Mouse (Mus musculus): Measurements from ENCODE around the gene Trp73. TPM values are rescaled to one million over a fixed set of nuclear protein-coding genes. Genes with fewer than 3 reads are reported as not detected.

Trp73 gene
- total RNA-seq, 2 experiments from 2014 or later, result not detected

DNA sequence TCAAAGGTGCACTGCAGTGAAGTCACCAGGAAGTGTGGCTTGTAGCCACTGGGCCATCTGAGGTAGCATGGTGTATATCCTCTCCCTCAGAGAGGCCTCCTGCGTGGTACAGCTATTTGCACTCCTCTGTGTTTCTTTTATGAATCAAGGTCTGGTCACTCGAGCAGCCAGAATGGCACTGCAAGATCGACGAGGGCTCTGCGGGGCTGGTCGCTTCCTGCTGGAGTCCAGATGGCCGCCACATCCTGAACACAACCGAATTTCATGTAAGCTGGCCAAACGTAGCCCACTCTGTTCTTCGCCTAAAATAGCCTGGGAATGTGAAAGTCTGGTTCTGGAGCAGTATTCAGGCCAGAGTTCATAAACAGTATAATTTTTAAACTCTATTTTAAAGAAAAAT, 6.3 kb upstream of the Trp73 start:
- ATAC-seq (replicated peaks; ENCODE audit: low FRiP score, poor library complexity, severe bottlenecking), result no peak

DNA sequence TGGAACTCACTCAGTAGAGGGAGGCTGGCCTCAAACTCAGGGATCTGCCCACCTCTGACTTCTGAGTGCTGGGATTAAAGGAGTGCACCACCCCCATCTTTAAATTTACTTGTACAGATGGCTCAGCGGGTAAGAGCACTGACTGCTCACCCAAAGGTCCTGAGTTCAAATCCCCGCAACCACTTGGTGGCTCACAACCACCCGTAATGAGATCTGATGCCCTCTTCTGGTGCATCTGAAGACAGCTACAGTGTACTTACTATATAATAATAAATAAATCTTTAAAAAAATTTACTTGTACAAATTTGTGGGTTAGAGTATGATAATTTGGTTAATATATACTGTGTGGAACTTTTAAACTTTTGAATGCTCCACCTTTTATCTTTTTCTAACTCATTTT, 4.7 kb upstream of the Trp73 start:
- ATAC-seq (replicated peaks; ENCODE audit: low FRiP score, poor library complexity, severe bottlenecking), result no peak

DNA sequence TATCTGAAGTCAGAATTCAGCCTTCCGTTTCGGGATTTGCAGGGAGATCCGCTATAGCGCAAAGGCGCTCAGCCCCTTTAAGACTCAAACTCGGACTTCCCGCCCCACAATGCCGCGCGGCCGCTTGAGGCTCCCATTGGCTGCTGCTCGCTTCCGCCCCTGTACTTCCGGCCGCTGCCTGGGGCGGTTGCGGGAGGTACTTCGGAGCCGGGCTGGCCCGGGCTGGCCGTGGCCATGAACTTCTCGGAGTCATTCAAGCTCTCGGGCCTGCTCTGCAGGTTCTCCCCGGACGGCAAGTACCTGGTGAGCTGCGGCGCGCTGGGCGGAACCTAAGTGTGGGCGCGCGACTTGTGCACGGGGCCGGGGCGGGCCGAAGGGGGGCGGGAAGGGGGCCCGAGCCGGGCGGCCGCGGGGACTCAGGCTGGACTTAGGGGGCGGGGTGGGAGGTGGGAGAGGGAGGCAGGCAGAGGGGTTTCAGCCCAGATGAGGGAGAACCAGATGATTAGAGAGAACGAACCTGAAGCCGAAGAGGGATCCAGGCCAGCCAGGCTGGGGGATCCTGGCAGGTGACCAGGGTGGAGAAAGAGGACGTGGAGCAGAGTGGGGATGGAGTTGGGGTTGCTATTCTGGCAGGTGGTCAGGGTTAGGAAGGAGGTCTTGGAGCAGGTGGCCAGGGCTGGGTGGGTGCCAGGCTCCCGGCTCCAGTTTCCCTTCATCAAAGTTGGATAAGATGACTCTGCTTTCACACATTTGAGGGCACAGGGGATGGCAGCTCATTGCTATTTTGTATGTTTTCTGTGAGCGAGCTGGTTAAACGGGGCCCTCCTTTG, 2.4 kb upstream of the Trp73 start, which contains the start of gene Wrap73:
Wrap73 (plus strand) TSS at position 162 of the 830 bp plus-strand sequence.
- peak; percentile 100 for ATAC-seq (replicated peaks; ENCODE audit: low FRiP score, poor library complexity, severe bottlenecking)

DNA sequence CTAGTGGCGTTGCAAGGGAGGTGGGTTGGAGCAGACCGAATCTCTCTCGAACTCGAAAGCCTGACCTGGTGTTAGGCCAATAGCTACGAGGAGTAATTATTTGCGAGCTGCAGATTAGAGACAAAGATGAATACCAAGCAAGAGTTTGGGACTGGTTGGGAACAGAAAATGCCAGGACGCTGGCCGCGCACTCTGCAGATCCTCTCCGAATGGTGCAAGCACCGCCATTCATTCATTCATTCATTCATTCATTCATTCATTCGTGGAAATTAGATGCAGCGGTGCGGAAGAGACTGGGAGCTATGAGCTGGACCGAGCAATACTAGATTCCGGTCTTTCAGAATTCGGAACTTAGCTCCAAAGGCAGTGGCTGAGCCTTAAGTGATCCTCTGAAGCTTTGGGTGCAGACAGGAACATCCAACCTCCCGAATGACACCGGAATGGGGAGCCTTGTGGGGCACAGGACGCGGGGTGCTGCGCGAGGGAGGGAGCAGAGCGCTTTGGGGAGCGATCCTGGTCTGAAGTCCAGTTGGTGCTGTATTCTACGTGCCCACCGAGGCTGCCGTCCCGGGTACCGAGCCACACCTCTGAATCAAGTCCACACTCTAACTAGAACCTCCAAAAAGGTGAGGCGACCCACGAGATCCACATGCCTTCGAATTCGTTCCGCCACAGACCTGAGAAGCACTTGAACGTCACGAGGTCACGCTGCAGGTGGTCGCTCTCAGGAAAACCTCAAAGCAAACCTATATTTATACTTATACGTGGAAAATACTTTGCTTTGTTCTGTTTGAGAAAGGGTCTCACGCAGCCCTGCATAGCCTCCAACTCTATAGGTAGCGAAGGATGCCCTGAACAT, 1.2 kb upstream of the Trp73 start:
- ATAC-seq (replicated peaks; ENCODE audit: low FRiP score, poor library complexity, severe bottlenecking), result no peak

DNA sequence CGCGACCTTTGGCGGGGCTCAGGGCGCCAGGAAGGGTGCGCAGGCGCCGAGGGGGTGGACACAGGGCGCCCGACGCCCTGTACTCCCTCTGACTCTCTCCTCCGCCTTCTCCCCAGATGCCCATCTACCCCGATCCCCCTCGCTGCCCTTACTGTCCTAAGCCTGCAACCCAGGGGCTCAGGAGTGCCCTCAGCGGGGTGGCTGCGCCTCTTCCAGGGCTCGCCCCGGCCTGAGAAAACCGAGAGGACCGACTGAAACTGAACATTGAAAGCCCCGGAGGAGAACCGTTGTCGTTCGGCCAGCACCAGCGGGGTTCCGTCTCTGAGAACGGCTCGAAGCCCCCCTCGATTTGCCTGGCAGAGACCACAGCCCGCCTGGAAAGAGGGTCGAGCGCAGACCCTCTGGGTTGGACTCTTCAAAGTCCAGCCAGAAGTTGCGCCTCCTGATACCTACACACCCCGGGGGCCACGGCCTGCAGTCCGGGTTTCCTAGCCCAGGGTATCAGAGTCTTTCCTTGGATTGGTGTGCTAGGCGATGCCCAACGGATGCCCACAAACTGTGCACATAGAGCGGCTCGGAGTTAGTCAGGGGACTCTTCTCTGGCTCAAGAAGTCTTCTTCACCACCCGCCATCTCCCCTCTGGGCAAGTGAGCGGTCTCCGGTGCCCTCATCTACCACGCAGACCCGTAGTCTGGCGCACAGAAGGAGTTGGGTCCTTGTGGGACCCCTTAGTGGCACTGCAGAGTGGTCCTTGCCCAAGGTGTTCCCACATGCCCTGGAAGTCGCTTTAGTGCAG, 403 bp upstream of the Trp73 start:
- ATAC-seq (replicated peaks; ENCODE audit: low FRiP score, poor library complexity, severe bottlenecking), result no peak

DNA sequence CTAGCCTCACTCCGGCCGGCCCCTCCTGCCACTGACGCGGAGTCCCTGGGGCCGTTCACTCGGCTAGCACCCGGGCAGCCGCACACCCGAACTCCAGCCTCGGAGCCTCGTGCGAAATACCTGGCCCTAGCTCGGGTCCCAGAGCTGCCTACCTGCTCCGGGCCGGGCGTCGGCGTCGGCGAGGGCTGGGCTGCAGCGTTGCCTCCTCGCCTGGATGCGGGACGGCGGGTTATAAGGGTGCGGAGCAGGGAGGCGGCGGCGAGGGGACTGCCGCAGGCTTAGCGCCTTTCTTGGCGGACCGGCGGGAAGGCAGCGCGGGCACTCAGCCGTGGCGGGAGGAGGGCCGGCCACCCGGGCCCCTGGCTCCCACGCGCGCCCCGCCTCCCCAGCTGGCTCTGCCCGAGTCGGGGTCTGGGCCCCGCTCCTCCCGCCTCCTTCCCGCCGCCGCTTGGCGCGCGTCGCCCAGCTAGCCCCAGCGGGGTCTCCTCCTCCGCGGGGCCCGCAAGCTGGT, 282 bp downstream of the Trp73 start:
- no peak for ATAC-seq (replicated peaks; ENCODE audit: low FRiP score, poor library complexity, severe bottlenecking)

DNA sequence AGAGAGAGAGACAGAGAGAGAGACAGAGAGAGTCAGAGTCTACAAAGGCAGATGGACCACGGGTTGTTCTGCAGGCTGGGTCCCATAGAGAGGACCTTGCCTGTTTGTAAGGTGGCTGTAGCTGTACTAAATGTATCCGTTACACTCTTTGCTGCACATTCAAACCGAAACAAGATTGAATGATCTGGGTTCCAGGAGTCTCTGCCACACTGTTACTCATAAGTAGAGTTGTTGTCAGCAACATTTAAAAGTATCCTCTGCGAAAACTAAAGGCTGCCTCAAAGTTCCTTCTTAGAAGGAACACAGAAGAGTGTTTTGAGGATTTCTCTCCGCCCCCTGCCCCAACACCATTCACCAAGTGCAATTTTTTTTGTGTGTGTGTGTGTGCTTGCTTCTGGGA, 2.9 kb downstream of the Trp73 start:
- no peak for ATAC-seq (replicated peaks; ENCODE audit: low FRiP score, poor library complexity, severe bottlenecking)

DNA sequence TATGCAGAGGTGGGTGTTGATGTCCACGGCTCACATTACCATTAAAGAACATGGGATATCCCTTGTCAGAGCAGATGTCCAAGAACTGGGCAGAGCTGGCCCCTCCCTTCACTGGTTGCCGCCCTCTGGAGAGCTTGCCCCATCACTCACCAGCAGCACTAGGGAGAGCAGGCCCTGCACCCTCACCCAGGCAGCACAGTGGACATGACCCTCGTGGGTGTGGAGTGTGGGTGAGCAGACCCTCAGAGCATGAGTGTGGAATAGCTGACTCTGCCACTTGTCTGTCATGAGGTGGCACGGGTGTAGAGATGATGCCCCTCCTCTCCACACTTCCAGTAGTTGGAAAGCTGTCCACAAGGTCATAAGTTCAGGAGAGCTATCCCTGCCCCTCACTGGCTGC, 5.2 kb downstream of the Trp73 start:
- ATAC-seq (replicated peaks; ENCODE audit: low FRiP score, poor library complexity, severe bottlenecking), result peak; percentile 37; the same call in 1 of the 2 replicates

DNA sequence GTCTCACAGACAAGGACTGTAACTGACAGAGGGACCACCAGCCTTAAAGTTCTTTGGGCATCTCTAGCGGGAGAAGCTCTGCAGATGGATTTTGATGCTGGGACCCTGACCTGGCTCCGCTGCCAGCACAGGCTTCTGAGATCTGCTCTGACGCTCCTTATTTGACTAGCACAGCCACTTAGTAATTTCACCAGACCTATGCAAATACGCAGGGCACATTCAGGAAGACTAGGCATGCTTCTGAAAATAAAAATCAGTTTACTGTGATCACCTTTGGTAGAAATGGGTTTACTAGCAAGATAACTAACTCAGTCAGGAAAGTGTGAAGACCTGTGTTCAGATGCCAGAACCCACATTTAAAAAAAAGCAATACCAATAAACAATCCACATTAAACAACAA, 8.1 kb downstream of the Trp73 start:
- ATAC-seq (replicated peaks; ENCODE audit: low FRiP score, poor library complexity, severe bottlenecking), result no peak

DNA sequence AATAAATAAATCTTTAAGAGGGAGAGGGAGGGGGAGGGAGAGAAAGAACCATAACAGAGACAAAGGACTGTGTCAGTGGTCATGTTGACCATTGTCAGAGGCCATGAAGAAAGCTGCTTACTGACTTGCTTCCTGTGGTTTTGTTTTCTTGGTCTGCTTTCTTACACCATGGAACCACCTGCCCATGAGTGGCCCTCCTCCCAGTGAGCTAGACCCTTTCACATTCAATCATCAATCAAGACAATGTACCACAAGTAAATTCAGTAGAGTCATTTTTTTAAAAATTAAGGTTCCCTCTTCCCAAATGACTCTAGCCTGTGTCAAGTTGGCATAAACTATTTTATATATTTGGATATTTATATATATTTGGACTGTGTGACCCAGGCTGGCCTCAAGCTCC, 10.1 kb downstream of the Trp73 start:
- no peak for ATAC-seq (replicated peaks; ENCODE audit: low FRiP score, poor library complexity, severe bottlenecking)

DNA sequence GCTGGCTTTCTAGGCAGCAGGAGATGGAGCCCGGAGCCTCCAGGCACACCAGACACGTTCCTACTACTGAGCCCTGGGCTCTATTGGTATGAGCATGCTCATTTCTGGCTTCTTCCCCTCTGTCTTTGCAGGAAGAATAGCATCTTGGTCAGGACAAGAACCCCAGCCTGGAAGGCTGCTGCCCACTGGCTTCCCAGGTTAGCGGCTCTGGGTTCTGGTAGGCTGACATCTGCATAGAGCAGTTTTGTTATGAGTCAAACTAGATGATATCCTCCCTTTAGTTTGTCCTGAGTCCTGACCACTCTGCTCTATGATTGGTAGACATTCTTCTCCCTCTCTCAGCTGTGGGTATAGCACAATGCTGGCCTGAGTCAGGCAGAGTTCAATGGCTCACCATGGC, 12.7 kb downstream of the Trp73 start:
- no peak for ATAC-seq (replicated peaks; ENCODE audit: low FRiP score, poor library complexity, severe bottlenecking)

DNA sequence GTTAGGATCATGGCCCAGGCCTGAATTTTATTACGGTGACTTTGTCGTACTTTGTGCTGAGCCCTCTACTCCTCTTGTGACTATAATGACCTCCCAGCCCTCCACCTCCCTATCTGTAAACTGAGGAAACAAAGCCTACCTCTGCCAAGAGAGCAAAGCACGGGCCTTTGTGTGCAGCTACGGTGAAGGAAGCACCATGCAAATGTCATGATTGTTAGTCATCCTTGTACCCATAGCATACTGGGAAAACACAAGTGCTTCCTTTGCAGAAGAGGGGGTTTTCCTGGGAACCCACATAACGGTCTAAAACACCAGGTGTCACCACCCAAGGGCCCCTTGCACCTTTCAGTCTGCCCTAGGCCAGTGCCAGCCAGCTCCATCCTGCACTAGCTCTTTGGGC, 14.8 kb downstream of the Trp73 start:
- ATAC-seq (replicated peaks; ENCODE audit: low FRiP score, poor library complexity, severe bottlenecking), result no peak

DNA sequence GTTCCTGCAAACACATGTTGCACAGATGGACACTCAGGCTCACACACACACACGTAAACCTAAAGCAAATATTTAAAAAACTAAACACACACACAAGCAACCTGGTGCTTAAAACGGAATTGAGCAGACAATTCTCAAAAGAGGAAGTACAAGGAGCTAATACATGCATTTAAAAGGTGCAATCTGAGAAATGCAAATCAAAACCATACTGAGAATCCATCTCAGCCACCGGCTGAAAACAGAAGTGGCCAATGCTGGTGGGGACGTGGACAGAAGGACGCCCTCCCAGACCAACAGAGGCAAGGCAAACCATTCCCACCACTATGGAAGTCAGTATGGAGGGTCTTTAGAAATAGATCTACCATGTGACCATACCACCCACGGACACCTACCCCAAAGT, 16.5 kb downstream of the Trp73 start:
- no peak for ATAC-seq (replicated peaks; ENCODE audit: low FRiP score, poor library complexity, severe bottlenecking)

DNA sequence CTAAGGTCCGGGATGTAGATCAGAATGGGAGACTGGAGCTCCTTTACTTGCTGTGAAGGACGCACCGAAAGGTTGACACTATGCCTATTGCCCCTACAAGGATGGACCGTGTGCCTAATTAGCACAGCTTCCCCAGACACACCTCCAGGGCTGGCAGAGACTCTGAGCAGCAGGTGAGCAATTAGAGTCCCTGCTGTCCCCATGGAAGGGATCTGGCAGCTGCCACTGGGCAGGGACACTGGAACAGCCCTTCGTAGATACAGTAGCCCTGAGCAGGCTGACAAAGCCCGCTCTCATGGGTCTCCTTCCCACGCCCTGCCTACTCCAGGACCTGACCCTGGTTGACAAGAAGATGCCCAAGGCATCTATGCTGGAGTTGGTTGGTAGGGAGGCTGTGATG, 17.6 kb downstream of the Trp73 start:
- no peak for ATAC-seq (replicated peaks; ENCODE audit: low FRiP score, poor library complexity, severe bottlenecking)

DNA sequence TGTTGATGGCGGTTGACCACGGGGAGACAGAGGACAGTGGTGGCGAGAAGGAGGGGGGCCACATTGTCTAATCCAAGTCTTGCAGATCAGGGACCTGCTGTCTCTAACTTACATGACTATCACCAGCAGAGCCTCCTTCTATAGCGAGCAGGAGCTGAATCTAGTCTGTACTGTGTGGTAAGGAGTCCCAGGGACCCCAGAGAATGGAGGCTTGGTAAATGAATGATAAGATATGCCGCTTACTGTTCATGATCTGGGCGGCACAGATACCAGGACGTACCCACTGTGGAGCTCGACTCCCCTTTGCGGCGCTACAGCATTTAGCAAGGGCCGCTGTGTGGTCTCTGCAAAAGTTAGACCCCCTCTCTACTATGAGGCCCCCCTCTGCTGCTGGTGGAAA, 18.2 kb downstream of the Trp73 start:
- ATAC-seq (replicated peaks; ENCODE audit: low FRiP score, poor library complexity, severe bottlenecking), result peak; percentile 77

DNA sequence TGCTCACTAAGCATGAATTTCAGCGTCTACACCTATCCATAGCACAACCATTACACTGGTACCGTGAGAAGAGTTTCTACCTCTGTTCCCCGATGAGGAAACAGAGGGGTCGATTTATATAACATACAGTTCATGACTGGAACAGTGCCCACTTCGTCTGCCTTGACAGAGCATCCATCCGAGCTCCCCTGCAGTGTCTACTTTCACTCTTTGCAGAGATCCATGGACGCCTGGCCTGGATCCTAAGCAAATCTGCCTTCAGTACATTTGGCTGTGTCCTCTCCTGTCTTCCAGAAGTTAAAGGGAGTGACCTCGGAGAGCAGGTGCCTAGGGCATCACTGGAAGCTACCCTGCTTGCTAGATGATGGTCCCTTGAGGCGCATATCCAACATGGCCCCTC, 20.8 kb downstream of the Trp73 start:
- ATAC-seq (replicated peaks; ENCODE audit: low FRiP score, poor library complexity, severe bottlenecking), result no peak

DNA sequence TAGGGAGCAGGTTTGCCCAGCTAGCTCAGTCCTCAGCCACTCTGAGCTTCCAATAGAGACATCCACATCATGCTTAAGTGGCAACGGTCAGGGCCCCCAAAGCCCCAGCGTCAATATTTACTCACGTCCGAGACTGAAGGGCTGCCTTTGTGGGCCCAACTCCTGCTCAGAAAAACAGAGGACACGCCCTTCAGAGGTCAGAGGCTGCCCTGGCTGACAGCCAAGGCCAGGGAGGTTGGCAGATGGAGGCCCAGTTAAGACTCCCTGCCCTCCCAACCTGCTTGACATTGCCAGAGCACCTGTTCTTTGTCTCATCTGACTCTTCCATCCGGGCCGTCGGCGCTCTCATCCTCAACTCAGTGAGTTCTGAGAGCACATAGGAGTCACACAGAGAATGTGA, 21.2 kb downstream of the Trp73 start:
- peak; percentile 73 for ATAC-seq (replicated peaks; ENCODE audit: low FRiP score, poor library complexity, severe bottlenecking)

DNA sequence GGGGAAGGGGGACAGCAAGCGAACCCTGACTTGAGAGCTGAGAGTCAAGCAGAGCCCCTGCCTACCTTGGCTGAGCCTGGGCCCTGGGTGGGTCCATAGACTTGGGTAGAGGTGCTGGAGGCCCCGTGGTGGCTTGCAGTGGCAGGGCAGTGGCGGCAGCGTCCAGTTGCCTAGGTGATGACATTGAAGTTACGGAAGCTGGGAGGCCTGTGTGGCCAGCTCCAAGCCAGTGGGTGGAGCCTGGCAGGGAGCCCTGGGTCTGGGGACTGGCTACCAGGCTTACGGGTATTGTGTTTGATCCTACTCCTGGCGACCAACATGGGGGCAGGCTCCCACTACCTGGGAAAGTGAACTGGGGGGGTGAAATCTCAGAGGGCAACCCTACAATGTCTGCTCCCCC, 23.6 kb downstream of the Trp73 start:
- ATAC-seq (replicated peaks; ENCODE audit: low FRiP score, poor library complexity, severe bottlenecking), result no peak

DNA sequence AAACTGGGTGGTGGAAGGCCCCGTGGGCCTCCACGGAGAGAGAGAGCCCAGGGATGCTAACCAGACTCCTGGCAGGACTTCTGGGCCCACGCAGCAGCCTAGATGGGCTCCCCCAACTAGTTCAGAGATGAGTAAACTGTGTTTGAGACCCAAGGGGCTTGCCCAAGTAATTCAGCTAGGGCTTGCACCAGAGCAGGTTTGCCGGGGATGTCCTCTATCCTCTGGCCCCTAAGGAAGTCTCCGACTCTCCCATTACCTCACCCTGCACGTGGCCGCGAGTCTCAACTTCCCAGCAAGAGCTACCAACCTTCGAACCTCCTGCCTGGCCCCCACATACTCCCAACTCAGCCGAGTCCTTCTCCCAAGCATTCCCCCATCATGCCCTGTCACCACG, 30.2 kb downstream of the Trp73 start:
- no peak for ATAC-seq (replicated peaks; ENCODE audit: low FRiP score, poor library complexity, severe bottlenecking)

DNA sequence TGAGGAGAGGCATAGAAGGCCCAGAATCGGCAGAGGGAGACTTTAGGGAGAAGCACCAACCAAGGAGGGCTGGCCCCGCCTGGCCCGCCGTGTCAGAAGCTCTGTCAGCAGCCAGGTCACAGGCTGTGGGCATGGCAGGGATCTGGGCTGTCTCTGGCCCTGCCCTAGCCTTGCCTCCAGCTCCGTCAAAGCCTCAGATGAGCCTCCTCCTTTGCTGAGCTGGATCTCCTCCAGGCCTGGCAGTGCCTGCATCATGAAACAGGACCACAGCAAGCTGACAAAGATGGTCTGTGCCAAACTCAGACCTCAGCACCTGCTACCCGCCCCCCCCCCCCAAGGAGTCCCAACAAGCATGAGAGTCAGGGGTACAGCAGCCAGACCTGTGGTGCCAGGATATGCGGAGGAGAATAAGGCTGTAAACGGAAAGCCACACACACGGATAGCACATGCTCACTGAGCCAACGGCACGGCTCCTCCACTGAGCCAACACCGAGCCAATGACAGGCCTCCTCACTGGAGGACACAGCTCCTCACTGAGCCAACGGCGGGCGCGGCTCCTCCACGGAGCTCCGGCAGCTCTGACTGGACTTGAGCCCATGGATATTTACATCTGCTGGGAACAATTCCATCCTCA, 30.7 kb downstream of the Trp73 start:
- no peak for ATAC-seq (replicated peaks; ENCODE audit: low FRiP score, poor library complexity, severe bottlenecking)

All from erythroid progenitor cell, adult 5-6 weeks (primary cell).